Mouse (Mus musculus): Measurements from ENCODE around the gene Nav2.

GRCm38 (mm10) chr7:49181010-49181409 lies 272.5 kb downstream of the Nav2 start:
- TF ChIP-seq CTCF (IDR thresholded peaks at IDR 0.05; ENCODE audit: low read depth, low read length) = no peak
- TF ChIP-seq GATA2 (IDR thresholded peaks at IDR 0.05; ENCODE audit: borderline replicate concordance, low read depth, low read length) = no peak
